Mouse (Mus musculus): ENCODE results near the gene Tsacc.

- TF ChIP-seq POLR2A (IDR thresholded peaks at IDR 0.05; ENCODE audit: insufficient read depth, low read length) (no peak), EP300 (IDR thresholded peaks at IDR 0.05; ENCODE audit: insufficient read depth, low read depth, low read length) (no peak)
Measured at GRCm38 (mm10) chr3:88238866-88239391, 57.9 kb downstream of the Tsacc start.

All from ES-Bruce4 (cell line).